Mouse (Mus musculus): ENCODE measurements around the gene Rasgrf1.

The Rasgrf1 gene

DNA sequence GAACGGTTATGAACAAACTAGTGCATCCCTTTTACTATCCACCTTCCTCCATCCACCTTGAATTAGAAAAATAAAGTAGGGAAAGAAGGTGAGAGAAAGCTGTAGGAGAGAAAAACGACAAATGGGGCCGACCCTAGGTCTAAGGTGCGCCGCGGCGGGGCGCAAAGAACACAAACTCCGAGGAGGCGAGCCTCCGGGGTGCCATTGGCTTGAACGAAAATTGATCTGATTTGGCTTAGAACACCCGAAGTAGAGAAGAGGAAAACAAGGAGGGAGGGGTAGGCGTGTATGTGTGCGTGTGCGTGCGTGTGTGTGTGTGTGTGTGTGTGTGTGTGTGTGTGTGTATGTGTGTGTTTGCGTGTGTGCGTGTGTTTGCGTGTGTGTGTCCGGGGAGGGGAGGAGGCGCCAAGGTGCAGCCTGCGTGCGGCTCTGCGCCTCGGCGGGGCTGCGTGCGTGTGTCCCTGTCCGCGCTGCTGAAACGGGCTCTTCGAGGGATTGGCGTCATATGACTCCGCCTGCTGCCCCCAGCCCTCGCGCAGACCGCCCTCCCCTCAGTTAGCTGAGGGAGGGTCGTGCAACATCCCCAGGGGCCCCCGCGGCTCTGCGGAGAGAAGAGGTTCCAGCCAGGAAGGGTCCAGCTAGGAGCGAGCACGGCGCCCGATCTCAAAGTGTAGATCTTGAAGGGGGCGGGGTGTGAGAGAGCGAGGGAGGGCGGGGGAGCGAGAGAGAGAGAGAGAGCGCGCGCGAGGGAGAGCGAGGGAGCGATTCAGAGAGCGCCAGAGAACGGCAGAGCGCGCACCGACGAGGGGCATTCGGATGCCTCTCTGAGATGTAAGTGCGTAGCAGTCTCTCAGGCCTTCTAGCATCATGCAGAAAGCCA is at the start of gene Rasgrf1:
Rasgrf1 (plus strand) TSS at position 778 of the 880 bp plus-strand sequence.
- peak; percentile 45 to 61 for DNase-seq (ENCODE audit: low spot score in 2 of 2)

GRCm38 (mm10) chr9:89860145-89860544 is 49.6 kb upstream of the Rasgrf1 start:
- DNase-seq (ENCODE audit: low spot score in 2 of 2), result no peak

GRCm38 (mm10) chr9:89860584-89860983 is 49.1 kb upstream of the Rasgrf1 start:
- no peak for DNase-seq (ENCODE audit: low spot score in 2 of 2)

DNA sequence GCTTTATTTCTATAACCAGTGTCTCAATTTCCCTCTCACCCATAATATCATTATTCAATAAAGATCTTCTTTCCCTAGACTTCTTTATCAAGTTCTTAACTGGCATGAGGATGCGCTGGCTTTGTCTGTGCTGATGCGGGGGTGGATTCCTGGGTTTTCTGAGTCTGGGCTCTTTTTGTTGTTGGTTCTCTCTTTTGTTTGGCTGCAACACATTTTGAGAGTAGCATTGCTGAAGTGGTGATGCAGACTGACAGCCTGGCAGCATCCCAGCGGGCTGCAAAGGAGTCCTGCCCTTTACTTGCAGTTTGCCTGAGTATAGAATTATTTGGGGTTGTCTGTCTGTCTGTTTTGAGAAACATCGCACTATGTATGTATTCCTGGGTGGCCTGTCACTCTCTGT is 42.6 kb upstream of the Rasgrf1 start:
- no peak for DNase-seq (ENCODE audit: low spot score in 2 of 2)

DNA sequence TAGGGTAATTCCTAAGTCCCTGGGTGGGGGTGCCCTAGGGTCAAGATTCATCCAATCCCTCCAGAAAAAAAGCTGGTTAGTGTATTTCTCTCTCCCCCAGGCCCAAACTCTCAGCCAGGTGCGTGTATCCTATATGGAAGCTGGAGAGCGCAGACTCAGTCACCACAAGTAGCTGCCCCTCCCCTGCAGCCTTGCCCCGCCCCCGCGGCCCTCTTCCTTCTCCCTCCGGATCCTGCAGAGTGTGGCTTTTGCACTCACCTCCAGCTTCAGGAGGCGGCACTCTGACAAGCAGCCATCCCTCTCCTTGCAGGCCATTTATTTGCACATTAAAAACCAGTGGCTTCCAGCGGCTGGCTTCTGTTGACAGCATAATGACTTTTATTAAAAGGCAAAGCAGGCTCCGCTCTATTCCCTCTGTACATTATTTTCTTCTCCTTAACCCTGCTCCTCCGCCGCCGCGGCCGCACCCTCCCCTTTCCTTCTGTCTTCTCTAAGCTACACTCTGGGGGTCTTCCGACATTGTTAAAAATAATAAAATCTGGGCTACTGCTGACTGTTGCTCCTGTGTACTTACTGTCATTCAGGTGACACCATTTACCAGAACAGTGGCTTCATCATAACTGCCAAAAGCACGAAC is 41.5 kb upstream of the Rasgrf1 start:
- DNase-seq (ENCODE audit: low spot score in 2 of 2), result no peak

GRCm38 (mm10) chr9:89869594-89869993 is 40.1 kb upstream of the Rasgrf1 start:
- DNase-seq (ENCODE audit: low spot score in 2 of 2), result no peak

DNA sequence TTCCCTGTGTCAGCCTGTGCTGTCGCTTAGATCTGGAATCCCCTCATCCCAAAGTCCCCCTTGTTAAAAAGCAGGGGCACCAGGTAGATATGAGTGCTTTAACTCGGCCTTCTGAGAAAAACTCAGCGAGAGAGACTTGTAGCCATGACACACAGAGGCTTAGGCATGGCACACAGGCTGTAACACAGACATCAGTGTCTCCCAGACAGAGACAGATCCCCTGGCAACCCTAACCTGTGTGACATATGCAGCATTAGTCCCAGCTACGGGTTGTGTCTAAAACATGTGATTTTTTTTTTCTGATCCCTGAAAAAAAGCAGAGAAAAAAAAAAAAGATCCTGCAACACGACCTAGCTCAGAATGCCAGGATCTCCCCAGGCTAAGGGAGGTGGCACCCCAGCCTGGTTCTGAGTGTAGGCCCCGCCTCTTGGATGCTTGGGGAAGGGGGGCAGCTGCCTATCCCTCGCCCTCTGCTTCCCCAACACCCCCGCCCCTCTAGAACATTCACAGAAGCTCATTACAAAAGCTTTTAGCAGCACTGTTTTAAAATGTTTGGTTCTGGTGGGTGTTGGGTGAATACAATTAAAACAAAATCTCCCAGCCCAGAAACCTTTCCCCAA is 39.1 kb upstream of the Rasgrf1 start:
- DNase-seq (ENCODE audit: low spot score in 2 of 2), result no peak

DNA sequence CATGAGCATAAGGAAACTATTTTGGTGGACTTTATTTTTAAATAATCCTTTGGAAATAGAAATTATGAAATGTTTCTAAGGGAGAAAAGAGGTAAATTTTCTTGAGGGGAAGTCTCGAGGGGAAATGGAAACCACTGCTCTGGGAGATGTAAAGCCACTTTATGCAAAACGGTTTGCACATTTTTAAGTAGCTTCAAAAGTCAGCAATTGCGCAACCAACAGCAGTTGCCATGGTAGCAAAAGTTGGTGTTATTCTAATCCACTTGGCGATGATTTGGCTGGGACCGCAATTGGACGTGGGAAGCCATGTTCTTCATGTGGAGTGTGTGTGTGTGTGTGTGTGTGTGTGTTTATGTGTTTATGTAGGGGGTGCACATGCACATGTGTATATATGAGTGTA is 37.6 kb upstream of the Rasgrf1 start:
- no peak for DNase-seq (ENCODE audit: low spot score in 2 of 2)

GRCm38 (mm10) chr9:89874434-89874833 is 35.3 kb upstream of the Rasgrf1 start:
- DNase-seq (ENCODE audit: low spot score in 2 of 2), result no peak

DNA sequence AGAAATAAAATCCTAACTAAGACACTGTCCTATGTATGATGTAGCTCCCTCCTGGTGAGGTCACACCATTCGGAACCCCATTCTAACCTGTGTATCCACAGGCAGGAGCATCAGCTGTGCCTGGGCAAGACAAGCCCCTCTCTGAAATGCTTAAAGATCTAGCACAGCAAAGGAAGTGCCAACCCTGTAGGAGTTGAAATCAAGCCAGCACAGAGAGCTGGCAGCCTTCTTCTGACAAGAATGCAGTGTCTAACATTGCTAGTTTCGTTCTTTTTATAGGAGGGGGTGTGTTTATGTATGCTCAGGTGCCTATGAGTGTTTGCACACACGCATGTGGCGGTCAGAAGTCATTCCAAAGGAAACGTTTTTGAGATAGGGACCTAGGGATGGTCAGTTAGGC is 34.2 kb upstream of the Rasgrf1 start:
- DNase-seq (ENCODE audit: low spot score in 2 of 2), result no peak

DNA sequence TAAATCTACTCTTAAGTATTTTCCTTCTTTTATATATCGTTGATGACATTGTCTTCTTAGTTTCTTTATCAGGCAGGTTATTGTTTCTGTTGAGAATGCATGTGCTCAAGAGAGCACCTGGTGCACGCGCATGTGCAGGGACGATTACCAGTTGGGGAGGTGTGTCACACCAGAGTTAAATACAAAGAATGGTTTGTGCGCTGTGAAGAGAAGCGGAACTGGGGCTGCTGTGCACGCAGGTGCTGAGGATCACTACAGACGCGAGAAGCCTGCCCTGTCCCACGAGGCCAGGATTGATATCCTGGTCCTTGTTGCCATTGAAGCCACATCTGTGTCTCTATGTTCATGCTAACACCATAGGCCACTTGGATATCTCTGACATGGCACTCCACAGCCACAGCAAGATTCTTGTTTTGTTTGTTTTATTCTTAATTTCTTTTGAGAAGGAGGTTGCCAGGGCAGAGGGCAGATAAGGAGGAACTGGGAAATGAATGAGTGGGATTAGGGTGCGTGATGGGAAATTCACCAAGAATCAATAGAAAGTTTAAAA is 31.2 kb upstream of the Rasgrf1 start:
- no peak for DNase-seq (ENCODE audit: low spot score in 2 of 2)

- DNase-seq (ENCODE audit: low spot score in 2 of 2), result no peak
These were observed 30.1 kb upstream of the Rasgrf1 start for GRCm38 (mm10) chr9:89879574-89879973.

DNA sequence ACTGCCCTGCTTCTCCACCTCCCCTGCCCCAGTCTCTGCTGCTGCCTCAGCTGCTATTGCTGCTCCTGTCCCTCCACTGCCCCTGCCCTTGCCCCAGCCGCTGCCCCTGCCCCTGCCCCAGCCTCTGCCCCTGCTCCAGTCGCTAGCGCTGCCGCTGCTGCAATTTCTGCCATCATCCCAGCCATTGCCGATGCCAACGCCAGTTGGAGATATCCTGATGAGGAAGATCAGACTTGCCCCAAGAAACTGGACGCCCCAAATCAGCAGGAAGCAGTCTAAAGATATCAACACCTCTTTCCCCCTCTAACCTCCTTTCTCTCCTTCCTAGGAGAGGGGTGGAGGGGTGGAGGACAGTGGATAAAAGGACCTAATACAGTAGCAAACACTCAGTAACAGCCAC is 28.2 kb upstream of the Rasgrf1 start:
- no peak for DNase-seq (ENCODE audit: low spot score in 2 of 2)

DNA sequence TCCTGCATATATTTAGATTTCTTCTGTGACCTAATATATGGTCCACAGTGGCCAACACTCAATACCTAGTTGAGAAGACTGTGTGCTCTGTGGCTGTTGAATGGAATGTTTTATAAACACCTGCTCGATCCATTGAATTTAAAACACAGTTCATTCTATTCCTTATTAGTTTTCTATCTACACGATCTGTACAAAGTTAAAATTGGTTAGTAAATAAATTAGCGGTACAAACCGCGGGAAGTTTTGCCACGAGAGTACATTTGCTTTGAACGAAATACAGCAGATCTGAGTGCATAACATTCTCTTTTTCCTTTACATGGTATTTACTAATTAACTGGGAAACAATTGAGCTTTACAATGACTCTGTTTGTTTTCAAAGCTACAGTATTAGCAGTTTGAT is 27.1 kb upstream of the Rasgrf1 start:
- no peak for DNase-seq (ENCODE audit: low spot score in 2 of 2)

DNA sequence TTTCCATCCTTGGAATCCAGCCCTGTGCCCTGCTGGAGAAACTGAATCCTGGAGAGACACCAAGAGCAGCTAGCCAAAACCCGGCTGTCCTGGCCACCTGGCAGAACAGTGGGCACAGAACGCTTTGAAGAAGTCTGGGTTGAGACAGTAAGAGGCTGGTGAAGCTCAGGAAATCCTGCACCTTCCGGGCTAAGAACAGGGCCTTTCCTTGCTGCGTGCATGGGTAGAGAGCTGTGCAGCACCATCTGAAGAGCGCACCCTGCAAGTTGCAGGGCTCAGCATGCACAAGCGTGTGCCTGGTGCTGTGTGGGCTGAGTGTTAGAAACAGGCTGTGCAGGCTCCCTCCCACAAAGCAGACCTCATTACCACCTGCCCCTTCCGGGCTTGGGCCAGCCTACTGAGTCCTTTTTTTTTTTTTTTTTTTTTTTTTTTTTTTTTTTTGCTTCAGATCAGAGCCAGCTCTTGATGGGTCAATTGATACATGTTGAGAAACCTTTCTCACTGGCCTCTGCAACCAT is 23.9 kb upstream of the Rasgrf1 start:
- no peak for DNase-seq (ENCODE audit: low spot score in 2 of 2)

DNA sequence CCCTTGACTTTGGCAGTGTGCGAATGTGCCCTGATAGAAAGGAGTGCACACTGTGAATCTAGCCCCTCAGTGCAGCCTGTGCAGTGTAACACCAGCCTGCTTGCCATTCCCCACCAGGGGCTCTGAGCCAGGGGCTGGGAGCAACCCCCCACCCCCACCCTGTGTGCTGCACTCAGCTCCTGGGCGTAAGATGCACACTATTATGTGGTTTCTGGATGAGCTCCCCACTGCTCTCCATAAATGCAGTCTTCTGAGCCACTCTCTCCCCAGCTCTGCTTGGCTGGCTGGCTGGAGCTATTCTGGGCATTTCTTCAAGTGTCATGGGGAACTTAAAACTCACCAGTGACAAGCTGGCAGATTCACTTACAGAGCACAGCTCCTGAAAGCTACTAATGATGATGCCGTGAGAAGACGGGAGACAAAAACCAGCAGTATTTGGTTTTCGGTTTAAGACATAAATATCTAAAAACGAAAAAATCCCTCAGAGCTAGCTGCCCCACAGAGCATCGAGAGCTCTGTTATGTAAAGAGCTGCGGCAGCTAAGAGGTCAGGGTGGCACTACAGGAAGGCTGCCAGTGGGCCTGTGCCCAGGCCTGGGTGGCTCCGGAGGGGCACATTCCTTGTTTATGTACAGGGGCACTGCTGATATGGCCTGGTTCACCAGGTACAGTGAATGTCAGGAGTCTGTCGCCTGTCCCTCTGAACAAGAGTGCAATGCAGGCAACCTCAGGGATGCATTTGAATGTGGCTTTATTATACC is 18.0 kb upstream of the Rasgrf1 start:
- DNase-seq (ENCODE audit: low spot score in 2 of 2), result no peak

DNA sequence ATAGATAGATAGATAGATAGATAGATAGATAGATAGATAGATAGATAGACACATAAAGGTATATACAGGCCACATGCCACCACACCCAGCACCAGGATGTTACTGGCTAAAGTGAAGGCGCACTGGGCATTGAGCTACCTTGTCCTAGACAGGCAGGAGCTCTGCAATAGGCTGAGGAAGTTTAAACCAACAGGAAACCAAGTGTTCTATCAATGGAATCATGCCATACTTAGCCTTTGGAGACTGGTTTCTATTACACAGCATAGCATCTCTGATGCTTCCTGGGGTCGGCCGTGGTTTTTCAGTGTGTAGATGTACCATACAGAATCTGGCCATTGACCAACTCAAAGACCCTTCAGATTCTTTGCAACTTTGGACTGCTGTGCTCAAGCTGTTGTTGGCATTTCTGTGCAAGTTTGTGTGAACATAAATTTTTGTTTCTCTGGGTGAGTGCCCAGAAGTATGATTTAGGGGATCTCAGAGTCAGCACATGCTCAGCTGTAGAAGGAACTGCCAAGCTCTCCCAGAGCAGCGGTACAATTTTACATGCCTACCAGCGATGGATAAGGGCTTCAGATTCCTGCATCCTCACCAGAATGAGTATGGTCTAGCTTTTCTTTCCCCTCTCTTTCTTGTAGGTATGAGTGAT is 17.0 kb upstream of the Rasgrf1 start:
- no peak for DNase-seq (ENCODE audit: low spot score in 2 of 2)

GRCm38 (mm10) chr9:89900111-89900824 is 9.4 kb upstream of the Rasgrf1 start:
- no peak for DNase-seq (ENCODE audit: low spot score in 2 of 2)

GRCm38 (mm10) chr9:89901184-89901583 is 8.5 kb upstream of the Rasgrf1 start:
- DNase-seq (ENCODE audit: low spot score in 2 of 2), result no peak

DNA sequence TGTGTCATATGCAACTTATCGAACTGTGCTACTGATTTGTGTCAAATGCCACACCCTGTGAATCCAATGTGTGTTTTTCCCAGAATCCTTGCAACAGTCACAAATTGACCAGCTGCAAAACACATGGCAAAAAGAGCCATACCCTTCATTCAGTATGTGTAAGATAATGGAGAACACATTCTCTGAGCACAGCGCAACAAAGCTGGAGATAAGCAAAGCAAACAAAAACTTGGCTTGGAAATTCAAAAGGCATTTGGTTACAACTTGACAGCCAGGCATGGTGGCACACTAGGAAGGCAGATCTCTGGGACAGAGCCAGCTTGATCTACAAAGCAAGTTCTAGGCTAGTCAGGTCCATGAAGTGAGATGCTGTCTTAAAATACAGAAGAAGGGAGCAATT is 6.9 kb upstream of the Rasgrf1 start:
- no peak for DNase-seq (ENCODE audit: low spot score in 2 of 2)
